Mouse (Mus musculus): Measurements from ENCODE around the gene Gm7029.
"Not testable (repeated sequence)": the region's sequence is repeated elsewhere in the genome, so short reads cannot be mapped to it uniquely, and the experiment has no call there.

Gene Gm7029

GRCm38 (mm10) chr17:33892429-33892828 is 18.8 kb downstream of the Gm7029 start:
- DNase-seq, result peak; percentile 82

- peak; percentile 82 for DNase-seq
These were observed 19.4 kb downstream of the Gm7029 start for GRCm38 (mm10) chr17:33893011-33893410.

GRCm38 (mm10) chr17:33897114-33897794 is 23.6 kb downstream of the Gm7029 start:
- peak; percentile 90 for DNase-seq

GRCm38 (mm10) chr17:33898193-33898592 is 24.6 kb downstream of the Gm7029 start:
- DNase-seq, result peak; percentile 94

GRCm38 (mm10) chr17:33899642-33900041 is 26.0 kb downstream of the Gm7029 start:
- DNase-seq, result peak; percentile 55

GRCm38 (mm10) chr17:33900281-33900988 is 26.8 kb downstream of the Gm7029 start:
- no peak for DNase-seq

GRCm38 (mm10) chr17:33900989-33901314 is 27.3 kb downstream of the Gm7029 start:
- DNase-seq, result no peak

- no peak for DNase-seq
These were observed 28.0 kb downstream of the Gm7029 start for GRCm38 (mm10) chr17:33901653-33902052.

- DNase-seq, result no peak
These were observed 28.4 kb downstream of the Gm7029 start for GRCm38 (mm10) chr17:33902079-33902478.

- DNase-seq, result no peak
These were observed 28.9 kb downstream of the Gm7029 start for GRCm38 (mm10) chr17:33902491-33902890.

GRCm38 (mm10) chr17:33903911-33904651 is 30.4 kb downstream of the Gm7029 start:
- DNase-seq, result not testable (repeated sequence)

- DNase-seq, result not testable (repeated sequence)
These were observed 31.2 kb downstream of the Gm7029 start, which contains the start of gene Platr17 for GRCm38 (mm10) chr17:33904835-33905234. Gene Platr17, plus strand, starts transcription at chr17:33905135.

GRCm38 (mm10) chr17:33908331-33909076 is 34.9 kb downstream of the Gm7029 start:
- peak; percentile 96 for DNase-seq

- DNase-seq, result peak; percentile 100
These were observed 35.6 kb downstream of the Gm7029 start, which contains the start of gene Daxx for GRCm38 (mm10) chr17:33909077-33909868. Gene Daxx, plus strand, starts transcription at chr17:33909414.

GRCm38 (mm10) chr17:33909869-33910250 is 36.2 kb downstream of the Gm7029 start:
- DNase-seq, result peak; percentile 97

GRCm38 (mm10) chr17:33910346-33911051 is 36.9 kb downstream of the Gm7029 start:
- DNase-seq, result peak; percentile 93

GRCm38 (mm10) chr17:33911052-33911812 is 37.6 kb downstream of the Gm7029 start:
- peak; percentile 94 for DNase-seq

- peak; percentile 92 for DNase-seq
These were observed 38.3 kb downstream of the Gm7029 start for GRCm38 (mm10) chr17:33911813-33912414.

- no peak for DNase-seq
These were observed 39.6 kb downstream of the Gm7029 start for GRCm38 (mm10) chr17:33913264-33913663.

GRCm38 (mm10) chr17:33913905-33914304 is 40.3 kb downstream of the Gm7029 start:
- peak; percentile 90 for DNase-seq

Measured in heart, adult 11 months (tissue).